Mouse (Mus musculus): Measurements from ENCODE around the gene Siah2.

The Siah2 gene

DNA sequence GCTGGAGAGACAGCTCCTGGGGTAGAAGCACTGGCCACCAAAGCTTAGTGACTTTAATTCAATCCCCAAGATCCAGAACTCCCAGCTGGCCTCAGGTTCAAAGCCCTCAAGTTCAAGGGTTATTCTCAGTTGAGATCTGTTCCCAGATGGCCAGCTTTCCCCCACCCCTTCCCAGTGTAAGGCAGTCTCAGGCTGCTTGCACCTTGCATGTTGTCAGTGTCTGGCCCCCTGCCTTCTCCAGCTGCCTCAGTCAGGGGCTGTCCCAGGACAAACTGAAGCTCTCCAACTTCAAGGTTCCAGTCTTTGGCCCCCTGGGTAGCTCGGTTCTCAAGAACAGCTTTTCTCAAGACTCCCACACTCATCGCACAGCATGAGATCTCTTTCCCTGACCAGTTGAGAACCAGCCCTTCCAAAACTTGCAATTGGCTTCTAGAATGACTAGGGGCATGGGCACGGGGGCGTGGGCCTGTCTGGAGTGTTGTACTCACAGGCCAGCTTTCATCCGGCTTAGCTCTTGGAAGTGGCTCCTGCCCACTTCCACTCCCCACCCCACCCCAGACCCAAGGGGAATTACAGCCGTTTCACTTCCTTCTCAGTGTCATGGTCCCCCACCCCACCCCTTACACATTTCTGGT lies 20.5 kb downstream of the Siah2 start:
- DNase-seq (ENCODE audit: extremely low read depth, insufficient read length, low spot score), result no peak

DNA sequence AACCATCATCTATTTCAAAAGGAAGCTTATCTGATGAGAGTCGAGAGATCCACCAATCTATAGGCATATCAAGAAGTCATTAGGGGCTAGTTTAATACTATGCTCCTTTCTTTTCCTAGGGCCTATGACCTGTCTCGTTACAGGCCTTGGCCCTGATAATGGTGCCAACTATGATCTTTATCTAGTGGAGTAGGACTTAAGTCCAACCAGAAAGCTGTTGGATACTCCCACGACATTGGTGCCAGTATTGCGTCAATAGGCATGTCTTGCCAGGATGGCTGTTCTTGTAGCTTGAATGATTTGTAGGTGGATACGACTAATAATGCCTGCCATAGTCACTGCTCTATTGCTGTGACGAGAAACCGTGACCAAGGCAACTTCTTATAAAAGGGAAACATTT lies 28.2 kb downstream of the Siah2 start:
- no peak for DNase-seq (ENCODE audit: extremely low read depth, insufficient read length, low spot score)

DNA sequence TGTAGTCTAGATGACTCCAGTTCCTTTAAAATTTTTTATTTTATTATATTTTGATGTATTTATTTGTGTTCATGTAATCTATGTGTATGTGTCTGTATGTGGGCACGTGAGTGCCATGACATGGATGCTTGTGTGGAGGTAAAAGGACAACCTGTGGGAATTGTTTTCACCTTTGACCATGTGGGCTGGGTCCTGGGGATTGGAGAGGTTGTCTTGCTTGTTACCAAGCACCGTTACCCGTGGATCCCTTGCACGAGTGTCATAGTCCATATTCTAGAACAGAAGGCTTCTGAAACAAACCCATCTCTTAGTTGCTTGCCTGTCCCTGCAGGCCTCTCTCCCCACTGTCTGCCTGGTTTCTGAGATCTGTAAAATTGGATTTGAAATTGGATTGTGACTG lies 31.6 kb downstream of the Siah2 start:
- no peak for DNase-seq (ENCODE audit: extremely low read depth, insufficient read length, low spot score)

DNA sequence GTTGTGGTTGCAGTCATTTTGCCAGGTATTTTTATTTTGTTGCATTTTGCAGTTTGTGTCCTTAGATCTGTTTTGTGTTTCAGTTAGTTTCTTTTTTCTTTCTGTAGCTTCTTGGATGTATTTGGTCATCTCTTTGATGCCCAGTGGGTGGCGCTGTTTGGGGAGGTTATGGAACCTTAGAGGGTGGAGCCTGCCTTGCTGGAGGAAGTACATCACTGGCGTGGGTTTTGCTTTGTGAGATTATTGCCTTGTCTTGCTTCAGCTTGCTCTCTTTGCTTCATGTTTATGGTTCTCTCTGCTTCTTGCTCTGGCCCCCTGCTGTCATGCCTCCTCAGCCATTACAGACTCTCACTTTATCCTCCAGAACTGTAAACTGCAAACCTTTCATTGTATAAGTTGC lies 34.8 kb downstream of the Siah2 start:
- no peak for DNase-seq (ENCODE audit: extremely low read depth, insufficient read length, low spot score)

DNA sequence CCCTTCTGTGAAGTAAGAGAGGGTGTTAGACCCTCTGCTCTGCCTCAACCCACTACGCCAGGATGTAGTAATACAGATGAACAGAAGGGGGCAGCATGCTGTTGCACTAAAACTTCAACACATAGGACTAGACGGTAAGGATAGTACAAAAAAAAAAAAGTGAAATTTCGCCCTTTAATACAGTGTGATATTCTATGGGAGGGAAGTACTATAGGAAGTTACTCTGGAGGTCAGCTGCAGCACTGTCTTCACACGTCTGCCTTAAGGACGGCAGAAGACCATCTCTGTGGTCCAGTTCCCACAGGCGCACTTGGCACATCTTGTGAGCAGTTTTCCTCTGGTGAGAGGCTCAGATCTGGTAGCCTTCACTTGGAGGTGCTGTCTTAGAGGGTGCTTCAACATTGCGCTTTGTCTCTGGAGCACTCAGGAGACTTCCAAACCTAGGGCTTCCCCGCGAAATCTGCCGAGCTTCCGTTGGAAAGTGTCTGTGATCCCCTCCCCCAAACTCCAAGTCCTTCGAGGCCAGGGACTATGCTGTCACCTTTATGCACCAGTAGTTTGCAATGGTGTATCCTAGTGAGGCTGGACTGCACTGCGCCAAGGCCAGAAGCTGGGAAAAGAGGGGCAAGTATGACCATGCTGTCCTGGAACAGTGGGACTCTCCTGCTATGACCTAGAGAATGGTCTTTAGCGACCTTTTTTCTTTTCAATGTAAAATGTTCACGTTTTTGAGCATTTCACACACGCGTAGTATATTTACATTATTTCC lies 36.7 kb downstream of the Siah2 start:
- DNase-seq (ENCODE audit: extremely low read depth, insufficient read length, low spot score), result no peak

DNA sequence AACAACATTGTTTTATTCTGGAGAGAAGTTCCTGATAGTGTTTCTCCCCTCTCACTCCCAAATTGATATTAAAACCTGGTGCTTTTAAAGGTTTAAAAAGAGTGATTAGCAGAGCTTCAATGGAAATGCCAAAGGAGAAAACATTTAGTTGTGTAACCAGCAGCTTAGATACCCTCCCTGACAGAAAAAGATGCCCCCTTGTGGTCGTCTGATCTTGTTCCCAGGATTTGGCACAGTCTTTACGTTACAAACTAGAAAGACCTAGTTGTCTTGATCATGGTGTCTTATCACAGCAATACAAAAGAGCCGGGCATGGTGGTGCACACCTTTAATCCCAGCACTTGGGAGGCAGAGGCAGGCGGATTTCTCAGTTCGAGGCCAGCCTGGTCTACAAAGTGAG lies 38.3 kb downstream of the Siah2 start:
- DNase-seq (ENCODE audit: extremely low read depth, insufficient read length, low spot score), result no peak

DNA sequence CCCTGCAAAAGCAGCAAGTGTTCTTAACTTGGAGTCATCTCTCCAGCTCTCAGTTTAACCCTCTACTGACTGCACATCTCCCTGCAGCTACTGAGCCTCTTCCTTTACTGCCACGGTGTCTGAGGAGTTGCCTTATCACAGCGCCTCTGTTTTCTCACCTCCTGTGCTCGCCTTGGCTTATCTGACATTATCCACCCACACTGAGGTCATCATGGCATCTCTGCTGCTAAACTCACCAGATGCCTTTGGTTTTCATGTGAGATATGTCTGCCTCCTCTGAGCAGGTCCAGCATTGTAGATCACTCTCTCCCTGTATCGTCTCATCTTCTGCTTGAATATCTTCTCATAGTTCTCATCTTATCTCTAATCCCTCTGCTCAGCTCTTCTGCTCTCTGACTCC lies 41.9 kb downstream of the Siah2 start:
- DNase-seq (ENCODE audit: extremely low read depth, insufficient read length, low spot score), result no peak

DNA sequence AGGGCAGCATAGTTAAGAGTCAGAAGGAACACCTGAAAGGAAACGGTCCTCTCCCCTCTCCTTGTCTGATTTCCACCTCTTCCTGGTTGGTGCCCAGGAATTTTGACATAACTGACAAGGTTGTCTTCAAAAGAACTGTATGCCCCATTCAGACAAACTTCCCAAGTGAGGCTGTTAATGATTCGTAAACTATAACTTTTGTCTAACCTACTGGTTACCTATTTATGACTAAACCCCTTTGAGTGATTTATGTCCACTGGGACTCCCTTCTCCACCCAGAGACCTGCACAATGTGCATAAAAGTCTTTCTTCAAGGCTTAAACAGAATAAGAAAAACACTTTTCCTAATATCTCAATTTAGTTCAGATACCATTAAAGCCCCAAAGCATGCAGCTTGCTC lies 45.0 kb downstream of the Siah2 start:
- no peak for DNase-seq (ENCODE audit: extremely low read depth, insufficient read length, low spot score)

DNA sequence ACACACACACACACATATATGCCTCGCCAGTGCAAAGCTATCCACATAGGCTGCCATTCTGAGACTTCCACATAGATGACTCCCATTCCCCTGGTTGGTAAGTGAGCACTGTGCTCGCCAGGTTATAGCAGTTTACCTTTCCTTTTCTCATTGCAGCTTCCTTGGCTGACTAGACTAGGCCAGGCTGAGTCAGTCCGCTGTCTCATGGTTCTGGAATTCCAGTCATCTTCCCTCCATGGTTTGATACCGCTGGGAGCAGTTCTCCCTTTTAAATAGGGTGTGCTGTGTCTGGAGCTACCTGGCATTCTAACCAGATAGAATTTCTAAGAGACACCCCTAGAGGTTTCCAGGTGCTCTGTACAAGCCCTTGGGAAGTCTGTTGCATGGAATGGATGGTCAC lies 46.0 kb downstream of the Siah2 start:
- peak; percentile 55 for DNase-seq (ENCODE audit: extremely low read depth, insufficient read length, low spot score)

DNA sequence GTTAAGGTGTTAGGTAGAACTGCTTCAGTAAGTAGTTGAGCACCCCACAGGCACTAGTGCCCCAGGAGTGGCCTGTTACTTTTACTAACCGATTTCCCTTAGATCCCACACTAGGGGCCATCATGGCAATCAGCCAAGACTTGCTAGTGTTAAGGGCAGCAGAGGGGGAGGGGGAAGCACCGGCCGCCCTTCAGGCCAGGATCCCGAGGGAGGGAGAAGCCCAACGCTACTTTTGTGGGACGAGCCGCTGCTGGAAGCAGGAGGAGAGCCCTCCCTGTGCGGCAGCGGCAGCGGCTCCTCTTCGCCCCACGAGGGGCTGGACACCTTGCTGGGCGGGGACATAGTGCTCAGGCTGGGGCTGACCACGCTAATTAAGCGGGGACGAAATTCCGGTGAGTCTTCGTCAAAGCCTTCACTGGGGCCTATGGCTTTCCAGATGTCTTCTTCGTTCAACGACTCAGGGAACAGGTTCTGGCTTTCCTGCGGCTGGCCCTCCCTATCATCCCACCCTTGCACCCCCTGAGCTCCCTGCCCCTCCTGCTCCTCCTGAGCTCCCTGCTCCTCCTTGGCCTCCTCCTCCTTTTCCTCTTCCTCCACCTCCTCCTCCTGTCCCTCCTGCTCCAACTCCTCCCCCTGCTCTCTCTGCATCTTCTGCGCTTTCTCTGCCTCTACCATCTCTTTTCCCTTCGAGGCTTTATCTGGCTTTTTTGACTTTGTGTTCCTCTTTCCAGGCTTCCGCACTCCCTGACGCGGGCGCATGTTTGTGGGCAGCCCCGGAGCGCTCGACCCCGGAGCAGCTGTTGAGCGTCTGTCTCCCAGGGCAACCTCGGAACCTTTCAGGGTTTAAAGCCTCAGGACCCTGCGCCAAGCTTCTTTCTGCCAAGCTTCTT lies 55.5 kb downstream of the Siah2 start, which contains the start of gene Erich6:
Gene Erich6, minus strand, starts transcription at position 802 of the 890 bp plus-strand sequence.
- peak; percentile 70 for DNase-seq (ENCODE audit: extremely low read depth, insufficient read length, low spot score)

DNA sequence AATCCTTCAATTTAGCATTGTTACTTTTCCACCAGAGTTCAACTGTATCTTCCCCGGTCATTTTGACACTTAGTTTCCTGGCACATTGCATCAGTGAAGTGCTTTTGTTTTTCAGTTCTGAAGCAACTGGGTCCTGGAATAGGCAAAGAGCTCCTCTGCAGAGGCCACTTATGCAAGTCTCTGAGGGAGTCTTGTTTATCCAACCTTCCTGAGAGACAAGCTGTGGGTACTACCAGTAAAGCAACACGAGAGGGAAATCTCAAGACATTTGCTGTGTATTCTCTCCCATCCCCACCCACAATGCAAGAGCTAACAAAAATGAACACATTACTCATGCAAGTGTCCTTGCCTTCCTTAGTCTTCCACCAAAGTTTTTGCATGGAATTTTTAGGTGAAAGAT lies 60.5 kb downstream of the Siah2 start:
- no peak for DNase-seq (ENCODE audit: extremely low read depth, insufficient read length, low spot score)

DNA sequence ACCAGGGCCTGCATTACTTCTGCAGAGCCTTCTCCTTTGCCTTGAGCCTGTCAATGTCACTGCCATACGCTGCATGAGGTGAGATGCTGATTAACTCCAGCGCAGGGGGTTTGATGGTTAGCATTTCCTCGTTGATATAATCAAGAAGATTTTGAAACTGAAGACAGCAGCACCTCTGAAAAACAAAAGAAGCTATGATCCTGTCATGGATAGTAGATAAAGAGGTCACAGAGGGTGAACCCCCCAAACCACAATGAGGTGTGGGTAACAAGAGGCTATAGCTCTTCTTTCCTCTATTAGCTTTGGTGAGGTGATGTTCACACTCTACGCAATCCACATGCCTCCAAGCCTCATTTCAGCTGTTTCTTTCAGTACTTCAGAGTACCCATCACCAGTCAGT lies 67.2 kb downstream of the Siah2 start:
- no peak for DNase-seq (ENCODE audit: extremely low read depth, insufficient read length, low spot score)
